Mouse (Mus musculus): ENCODE measurements around the gene Cdc42ep2. TPM values are rescaled to one million over a fixed set of nuclear protein-coding genes. Genes with fewer than 3 reads are reported as not detected.

Cdc42ep2 gene
- 0.23 TPM in 1 of 2 replicates, not detected in the other for total RNA-seq (2014; fragmentation: Nextera tagmentation)
- total RNA-seq (2017), result not detected in 2 replicates

- ATAC-seq (replicated peaks; ENCODE audit: poor library complexity, severe bottlenecking), result peak; percentile 88
Measured at GRCm38 (mm10) chr19:5924713-5925093, at the start of gene Cdc42ep2. Gene Cdc42ep2, minus strand, starts transcription at chr19:5924816.

- ATAC-seq (replicated peaks; ENCODE audit: poor library complexity, severe bottlenecking), result no peak
Measured at GRCm38 (mm10) chr19:5967664-5968063, 43.0 kb upstream of the Cdc42ep2 start.

- ATAC-seq (replicated peaks; ENCODE audit: poor library complexity, severe bottlenecking), result no peak
Measured at GRCm38 (mm10) chr19:5966786-5967185, 42.2 kb upstream of the Cdc42ep2 start.

GRCm38 (mm10) chr19:5965910-5966309 is 41.3 kb upstream of the Cdc42ep2 start:
- no peak for ATAC-seq (replicated peaks; ENCODE audit: poor library complexity, severe bottlenecking)

GRCm38 (mm10) chr19:5965280-5965679 is 40.7 kb upstream of the Cdc42ep2 start:
- ATAC-seq (replicated peaks; ENCODE audit: poor library complexity, severe bottlenecking), result peak; percentile 58

- ATAC-seq (replicated peaks; ENCODE audit: poor library complexity, severe bottlenecking), result no peak
Measured at GRCm38 (mm10) chr19:5964804-5965203, 40.2 kb upstream of the Cdc42ep2 start.

GRCm38 (mm10) chr19:5963883-5964562 is 39.4 kb upstream of the Cdc42ep2 start, which contains the start of gene Pola2:
Gene Pola2, minus strand, starts transcription at chr19:5964202.
- peak; percentile 77 for ATAC-seq (replicated peaks; ENCODE audit: poor library complexity, severe bottlenecking)

- ATAC-seq (replicated peaks; ENCODE audit: poor library complexity, severe bottlenecking), result no peak
Measured at GRCm38 (mm10) chr19:5962651-5963050, 38.0 kb upstream of the Cdc42ep2 start.

- no peak for ATAC-seq (replicated peaks; ENCODE audit: poor library complexity, severe bottlenecking)
Measured at GRCm38 (mm10) chr19:5957371-5957770, 32.8 kb upstream of the Cdc42ep2 start.

- peak; percentile 52; the same call in 1 of the 2 replicates for ATAC-seq (replicated peaks; ENCODE audit: poor library complexity, severe bottlenecking)
Measured at GRCm38 (mm10) chr19:5956685-5957084, 32.1 kb upstream of the Cdc42ep2 start.

GRCm38 (mm10) chr19:5955704-5956670 is 31.4 kb upstream of the Cdc42ep2 start:
- no peak for ATAC-seq (replicated peaks; ENCODE audit: poor library complexity, severe bottlenecking)

GRCm38 (mm10) chr19:5954936-5955335 is 30.3 kb upstream of the Cdc42ep2 start:
- no peak for ATAC-seq (replicated peaks; ENCODE audit: poor library complexity, severe bottlenecking)

GRCm38 (mm10) chr19:5954031-5954710 is 29.6 kb upstream of the Cdc42ep2 start:
- ATAC-seq (replicated peaks; ENCODE audit: poor library complexity, severe bottlenecking), result no peak

- no peak for ATAC-seq (replicated peaks; ENCODE audit: poor library complexity, severe bottlenecking)
Measured at GRCm38 (mm10) chr19:5953201-5953770, 28.7 kb upstream of the Cdc42ep2 start.

GRCm38 (mm10) chr19:5952071-5952691 is 27.6 kb upstream of the Cdc42ep2 start:
- no peak; the same call in 1 of the 2 replicates for ATAC-seq (replicated peaks; ENCODE audit: poor library complexity, severe bottlenecking)

- ATAC-seq (replicated peaks; ENCODE audit: poor library complexity, severe bottlenecking), result no peak
Measured at GRCm38 (mm10) chr19:5951631-5952030, 27.0 kb upstream of the Cdc42ep2 start.

GRCm38 (mm10) chr19:5950218-5950617 is 25.6 kb upstream of the Cdc42ep2 start:
- no peak for ATAC-seq (replicated peaks; ENCODE audit: poor library complexity, severe bottlenecking)

- ATAC-seq (replicated peaks; ENCODE audit: poor library complexity, severe bottlenecking), result 0 out of 2 replicates have a peak, but pooled peaks have one; percentile 6
Measured at GRCm38 (mm10) chr19:5945891-5946290, 21.3 kb upstream of the Cdc42ep2 start.

GRCm38 (mm10) chr19:5945027-5945426 is 20.4 kb upstream of the Cdc42ep2 start:
- peak; percentile 71 for ATAC-seq (replicated peaks; ENCODE audit: poor library complexity, severe bottlenecking)

- peak; percentile 71 for ATAC-seq (replicated peaks; ENCODE audit: poor library complexity, severe bottlenecking)
Measured at GRCm38 (mm10) chr19:5944145-5944544, 19.5 kb upstream of the Cdc42ep2 start.
